Mouse (Mus musculus) bone marrow macrophage, adult 2 months (primary cell): Measurements from ENCODE around the gene Ezh2.
"Not testable (repeated sequence)": the region's sequence is repeated elsewhere in the genome, so short reads cannot be mapped to it uniquely, and the experiment has no call there.

Experiments
- CTCF ChIP-seq: IDR thresholded peaks from 2 replicates; pipeline ENCODE4 v1.5.1; 2012; ENCODE audit warnings: low read depth, mild to moderate bottlenecking, low read length, moderate library complexity
- POLR2A ChIP-seq: IDR thresholded peaks from 2 replicates; pipeline ENCODE4 v1.6.1; 2012; ENCODE audit warnings: mild to moderate bottlenecking, low read depth, low read length, borderline replicate concordance

- TF ChIP-seq CTCF, POLR2A: not testable (repeated sequence)
Observed at GRCm38 (mm10) chr6:47626976-47627375, 31.8 kb upstream of the Ezh2 start.
